Mouse (Mus musculus): ENCODE measurements around the gene Rpa1.
"Not testable (repeated sequence)": the region's sequence is repeated elsewhere in the genome, so short reads cannot be mapped to it uniquely, and the experiment has no call there.

Rpa1 gene

DNA sequence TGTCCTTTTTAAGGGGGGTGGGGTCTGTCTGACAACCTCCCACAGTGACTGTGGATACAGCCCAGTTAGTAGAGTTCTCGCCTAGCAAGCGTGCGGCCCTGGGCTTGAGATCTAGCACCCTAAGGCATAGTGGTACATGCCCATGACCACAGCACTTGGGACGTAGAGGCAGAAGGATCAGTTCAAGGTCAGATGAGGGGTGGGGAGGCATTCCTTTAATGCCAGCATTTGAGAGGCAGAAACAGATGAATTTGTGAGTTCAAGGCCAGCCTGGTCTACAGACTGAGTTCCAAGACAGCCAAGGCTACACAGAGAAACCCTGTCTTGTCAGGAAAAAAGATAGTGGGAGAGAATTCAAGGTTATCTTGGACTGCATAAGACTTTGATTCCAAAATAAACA lies 61.3 kb downstream of the Rpa1 start:
- no peak for DNase-seq (ENCODE audit: low read depth, low spot score)

DNA sequence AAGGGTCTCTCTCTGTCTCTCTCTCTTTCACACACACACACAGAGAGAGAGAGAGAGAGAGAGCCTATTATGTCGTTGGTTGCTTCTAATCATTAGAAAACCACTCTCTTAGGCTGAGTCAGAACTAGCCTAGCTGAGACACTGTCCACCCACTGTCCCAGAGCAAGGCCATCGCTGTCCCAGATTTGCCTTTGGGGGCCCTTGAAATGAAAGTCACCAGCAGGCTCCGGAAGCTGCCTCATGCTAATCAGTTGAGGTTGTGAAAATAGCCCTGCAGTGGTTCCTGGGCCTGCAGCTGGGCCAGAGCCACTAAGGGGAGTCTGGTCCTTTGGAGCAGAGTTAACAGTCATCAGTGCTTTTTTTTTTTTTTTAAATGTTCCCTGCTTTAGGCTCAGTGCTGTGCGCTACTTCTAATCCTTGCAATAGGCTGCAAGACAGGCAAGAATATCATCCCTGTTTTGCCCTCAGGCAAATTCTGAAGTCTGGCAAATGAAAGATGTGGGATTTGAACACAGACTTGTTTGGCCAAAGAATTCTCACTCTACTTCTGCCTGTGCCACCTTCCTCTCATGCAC lies 62.1 kb downstream of the Rpa1 start:
- no peak for DNase-seq (ENCODE audit: low read depth, low spot score)

GRCm38 (mm10) chr11:75283784-75284183 lies 64.3 kb downstream of the Rpa1 start:
- not testable (repeated sequence) for DNase-seq (ENCODE audit: low read depth, low spot score)

DNA sequence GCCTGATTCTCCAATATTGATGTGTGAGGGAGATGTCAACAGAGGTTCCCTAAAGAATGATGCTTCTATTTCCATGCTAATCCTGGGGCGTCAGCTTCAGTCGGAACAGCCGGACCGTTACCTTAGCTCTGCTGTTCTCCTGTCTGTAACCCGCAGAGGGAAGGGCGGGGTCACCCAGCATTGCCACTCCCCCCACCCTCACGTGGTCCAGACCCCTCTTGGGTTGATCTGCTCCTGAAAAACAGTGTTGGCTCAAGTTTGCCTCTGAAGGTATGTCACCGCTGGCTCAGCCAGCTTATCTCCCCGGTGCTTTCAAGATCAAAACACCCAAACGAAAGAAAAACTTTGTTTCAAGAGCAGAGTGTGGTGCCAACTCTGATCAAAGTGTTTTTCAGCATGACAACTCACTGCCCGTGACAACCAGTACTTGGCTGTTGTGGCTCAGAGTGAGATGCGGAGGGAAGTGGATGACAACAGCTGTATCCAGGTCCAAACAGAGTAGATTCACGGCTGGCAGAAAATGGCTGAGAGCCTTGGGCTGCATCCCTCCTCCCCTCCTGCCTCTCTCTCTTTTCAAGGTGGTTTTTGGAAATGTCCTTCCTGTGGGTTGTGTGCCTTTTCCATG lies 65.5 kb downstream of the Rpa1 start:
- DNase-seq (ENCODE audit: low read depth, low spot score): no peak

DNA sequence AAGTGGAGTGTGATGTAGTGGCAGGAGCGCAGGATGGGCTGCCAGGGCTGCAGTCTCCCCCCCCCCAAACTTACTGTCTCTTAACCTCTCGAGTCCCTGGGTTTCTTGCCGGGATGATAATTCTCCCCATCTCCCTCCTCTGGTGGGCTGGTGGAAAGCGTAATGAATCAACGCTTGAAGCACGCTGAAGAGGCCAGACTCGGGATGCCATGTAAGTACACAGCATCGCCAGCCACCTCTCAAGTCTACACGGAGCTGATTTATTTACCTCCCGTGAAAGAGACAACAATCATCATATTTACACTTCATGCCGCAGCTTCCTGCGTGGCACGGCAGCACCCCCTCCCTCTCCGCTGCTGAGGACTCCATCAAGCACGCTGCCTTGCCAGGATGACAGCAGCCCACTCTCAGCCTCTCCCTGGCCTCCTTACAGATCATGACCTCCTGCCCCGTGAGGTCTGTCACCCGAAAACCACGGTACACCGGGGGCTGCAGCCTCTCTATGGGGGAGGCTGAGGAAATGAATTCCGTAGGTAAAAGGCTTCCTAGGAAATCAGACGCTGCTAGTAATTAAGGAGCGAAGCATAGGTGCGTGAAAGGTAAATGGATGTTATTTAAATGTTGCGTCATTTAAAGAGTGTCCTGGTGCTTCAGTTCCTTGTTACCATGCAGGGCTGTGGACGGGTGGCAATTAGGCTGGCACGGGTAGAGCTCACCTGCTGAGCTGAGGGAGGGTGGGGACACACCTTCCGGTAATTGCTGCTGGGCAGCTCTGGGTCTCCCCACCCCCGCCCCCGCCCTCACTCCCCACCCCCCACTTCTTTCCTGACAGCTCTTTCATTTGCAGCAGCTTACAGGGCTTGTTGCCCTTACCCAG lies 66.5 kb downstream of the Rpa1 start:
- no peak for DNase-seq (ENCODE audit: low read depth, low spot score)

DNA sequence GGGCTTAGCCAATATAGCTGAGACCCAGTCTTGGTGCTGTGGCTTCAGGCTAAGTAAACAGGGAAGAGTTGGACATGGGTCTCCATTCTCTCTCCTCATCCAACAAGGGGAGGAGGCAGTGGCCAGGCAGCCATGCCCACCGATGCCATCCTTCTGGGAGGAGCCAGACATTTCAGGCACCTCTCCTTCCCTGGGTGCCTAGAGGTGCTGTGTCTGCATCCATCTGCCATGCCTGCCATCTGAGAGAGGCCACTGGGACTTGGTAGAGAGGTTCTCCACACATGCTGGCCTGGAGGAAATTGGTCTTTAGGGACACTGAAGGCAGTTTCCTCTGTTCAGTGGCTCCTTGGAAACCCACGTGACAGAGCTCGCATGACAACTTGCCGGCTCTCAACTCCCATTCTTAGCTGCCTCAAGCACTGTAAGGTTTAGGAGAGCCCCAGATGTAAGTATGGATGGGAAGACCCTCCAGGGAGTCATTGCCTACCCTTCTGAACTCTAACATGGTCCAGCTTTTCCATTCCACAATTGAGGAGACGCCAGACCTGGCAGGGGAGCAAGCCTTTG lies 67.6 kb downstream of the Rpa1 start:
- no peak for DNase-seq (ENCODE audit: low read depth, low spot score)

DNA sequence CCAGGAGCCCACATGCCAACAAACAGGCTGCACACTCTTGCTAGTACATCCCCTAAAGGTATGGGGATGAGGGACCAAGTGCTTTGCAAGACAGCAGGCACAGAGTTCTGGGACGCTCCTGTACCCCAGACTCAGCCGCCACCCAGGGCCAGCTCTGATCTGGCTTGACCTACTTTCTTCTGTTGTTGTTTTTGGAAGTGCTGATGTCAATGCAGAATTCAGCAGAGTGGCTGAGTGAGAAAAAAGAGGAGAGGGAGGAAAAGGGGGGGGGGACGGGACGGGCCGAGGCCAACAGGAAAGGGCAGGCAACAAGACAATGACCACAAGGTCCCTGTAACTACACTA lies 68.1 kb downstream of the Rpa1 start:
- no peak for DNase-seq (ENCODE audit: low read depth, low spot score)

- DNase-seq (ENCODE audit: low read depth, low spot score): no peak
Measured at GRCm38 (mm10) chr11:75279342-75280065, 68.6 kb downstream of the Rpa1 start.

DNA sequence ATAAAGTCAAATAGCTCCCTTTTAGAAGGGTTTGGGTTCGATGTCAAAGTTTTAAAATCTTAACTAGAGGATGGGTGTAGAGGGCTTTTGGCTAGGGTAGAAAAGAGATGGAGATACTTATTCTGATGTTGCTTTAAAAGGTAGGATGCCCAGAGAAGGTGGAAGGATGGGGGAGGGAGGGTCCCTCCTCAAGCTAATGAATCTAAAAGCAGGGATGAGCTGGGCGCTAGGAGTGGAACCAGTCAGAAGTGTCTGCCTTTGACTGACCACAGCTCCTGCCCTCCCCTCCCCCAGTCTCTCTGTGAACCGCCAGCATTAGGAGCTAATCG lies 69.1 kb downstream of the Rpa1 start:
- DNase-seq (ENCODE audit: low read depth, low spot score): no peak

- DNase-seq (ENCODE audit: low read depth, low spot score): no peak
Measured at GRCm38 (mm10) chr11:75278115-75278514, 70.0 kb downstream of the Rpa1 start.

- no peak for DNase-seq (ENCODE audit: low read depth, low spot score)
Measured at GRCm38 (mm10) chr11:75275035-75275434, 73.1 kb downstream of the Rpa1 start.

GRCm38 (mm10) chr11:75273466-75273865 lies 74.7 kb downstream of the Rpa1 start:
- no peak for DNase-seq (ENCODE audit: low read depth, low spot score)

GRCm38 (mm10) chr11:75270985-75271434 lies 77.1 kb downstream of the Rpa1 start:
- DNase-seq (ENCODE audit: low read depth, low spot score): no peak

DNA sequence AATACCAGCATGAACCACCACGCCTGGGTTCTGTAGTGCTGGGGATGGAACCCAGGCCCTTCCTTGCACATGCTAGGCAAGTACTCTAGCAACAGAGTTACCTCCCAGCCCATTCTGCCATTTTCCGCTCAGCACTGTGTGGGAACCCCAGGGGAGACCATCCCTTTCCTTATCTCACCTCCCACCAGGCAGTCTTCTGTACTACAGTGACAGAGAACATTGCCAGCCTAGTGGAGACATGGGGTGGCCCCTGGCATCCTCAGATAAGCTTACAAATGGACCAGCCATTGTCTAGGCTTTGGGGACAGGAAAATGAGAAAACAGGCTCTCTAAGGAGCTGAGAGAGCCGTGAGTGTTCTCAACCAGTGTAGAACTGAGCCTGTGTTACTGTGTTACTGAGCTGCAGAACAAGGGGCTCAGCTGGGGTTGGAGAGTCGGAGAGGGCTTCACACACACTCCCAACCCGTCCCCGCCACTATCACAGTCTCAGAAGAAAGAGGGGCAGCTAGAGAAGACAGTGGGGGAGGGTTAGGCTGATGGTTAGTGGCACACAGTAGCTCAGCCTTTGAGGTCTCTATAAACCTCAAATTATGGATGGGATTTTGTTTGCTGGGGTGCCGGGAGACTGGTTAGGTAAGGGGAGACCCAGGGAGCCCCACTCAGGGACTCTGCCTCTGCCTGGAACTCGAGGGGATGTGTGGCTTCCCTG lies 77.7 kb downstream of the Rpa1 start:
- DNase-seq (ENCODE audit: low read depth, low spot score): no peak

DNA sequence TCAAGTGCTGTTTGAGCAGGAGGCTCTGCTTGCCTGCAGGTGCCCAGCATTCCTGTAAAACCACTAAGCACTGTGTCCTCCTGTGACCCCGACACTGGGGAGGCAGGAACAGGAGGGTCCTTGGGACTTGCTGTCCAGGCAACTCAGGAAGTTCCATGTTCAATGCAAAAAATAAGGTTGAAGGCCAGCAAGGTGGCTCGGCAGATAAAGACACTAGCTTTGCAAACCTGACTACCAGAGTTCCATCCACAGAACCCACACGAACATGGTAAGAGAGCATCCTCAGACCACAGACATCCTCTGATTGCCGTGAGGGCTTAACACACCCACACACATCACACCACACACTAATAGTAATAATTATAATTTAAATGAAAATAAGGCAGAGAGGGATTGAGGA lies 78.9 kb downstream of the Rpa1 start:
- DNase-seq (ENCODE audit: low read depth, low spot score): no peak

DNA sequence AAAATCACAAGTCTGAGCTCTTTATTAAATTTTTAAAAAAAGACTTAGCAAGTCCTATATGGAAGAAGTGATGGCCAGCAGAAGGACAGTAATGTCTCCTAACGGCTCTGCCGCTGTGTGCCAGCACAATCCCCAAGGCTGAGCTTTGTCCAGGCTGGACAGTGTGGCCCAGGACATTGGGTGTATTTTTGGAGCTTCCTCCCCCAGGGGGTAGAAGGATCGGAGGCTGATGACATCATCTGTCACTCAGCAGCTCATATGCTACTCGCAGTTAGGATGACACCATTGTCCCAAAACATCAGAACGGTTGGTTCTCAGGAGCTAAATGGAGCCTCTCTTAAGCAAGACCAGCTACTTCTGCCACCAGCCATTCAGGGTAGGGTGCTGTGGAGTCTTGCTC lies 79.6 kb downstream of the Rpa1 start:
- no peak for DNase-seq (ENCODE audit: low read depth, low spot score)

- no peak for DNase-seq (ENCODE audit: low read depth, low spot score)
Measured at GRCm38 (mm10) chr11:75267826-75268281, 80.3 kb downstream of the Rpa1 start.

DNA sequence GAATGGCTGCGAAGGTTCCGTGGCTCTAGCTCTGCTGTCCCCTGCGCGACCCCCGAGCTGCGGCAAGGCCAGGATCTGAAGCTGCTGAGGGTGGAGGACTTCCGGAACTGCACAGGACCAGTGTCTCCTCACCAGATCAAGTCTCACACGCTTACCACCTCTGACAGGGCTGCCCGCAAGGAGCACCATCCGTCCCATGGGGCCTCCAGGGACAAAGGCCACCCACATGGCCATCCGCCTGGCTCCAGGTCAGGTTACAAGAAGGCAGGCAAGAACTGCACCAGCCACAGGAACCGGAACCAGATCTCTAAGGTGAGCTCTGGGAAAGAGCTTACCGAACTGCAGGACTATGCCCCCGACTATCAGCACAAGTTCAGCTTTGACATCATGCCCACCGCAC lies 82.6 kb downstream of the Rpa1 start:
- DNase-seq (ENCODE audit: low read depth, low spot score): no peak

GRCm38 (mm10) chr11:75264550-75264949 lies 83.6 kb downstream of the Rpa1 start:
- no peak for DNase-seq (ENCODE audit: low read depth, low spot score)

DNA sequence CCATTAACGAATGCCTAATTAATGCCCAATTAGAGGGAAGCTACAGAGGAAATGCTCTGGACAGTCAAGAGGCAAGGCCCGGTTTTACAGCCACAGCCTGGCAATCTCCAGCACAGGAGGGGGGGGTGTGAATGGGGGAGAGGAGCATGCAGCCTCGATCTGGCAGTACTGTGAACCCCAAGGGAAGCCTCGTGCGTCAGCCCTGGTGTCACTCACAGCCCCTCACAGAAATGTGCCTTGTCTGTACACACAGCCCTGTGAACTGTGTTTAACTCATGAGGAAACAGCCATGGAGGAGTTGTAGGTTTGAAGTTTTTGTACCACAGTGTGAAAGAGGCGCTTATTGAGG lies 84.2 kb downstream of the Rpa1 start:
- no peak for DNase-seq (ENCODE audit: low read depth, low spot score)

- DNase-seq (ENCODE audit: low read depth, low spot score): no peak
Measured at GRCm38 (mm10) chr11:75263274-75263963, 84.7 kb downstream of the Rpa1 start.

Data from forelimb bud, embryonic 11.5 days (tissue).